Comparison of ENCODE assay signal across 8 mouse cellular contexts in genomic region chr9:100645026-100645940, GRCm38 (mm10). TPM values are rescaled to one million over a fixed set of nuclear protein-coding genes. Genes with fewer than 3 reads are reported as not detected.
DNase-seq lines count a peak whose midpoint lies in the region; ATAC-seq and TF ChIP-seq lines count a peak whose summit lies in the region.

No protein-coding gene starts in this region.

- peaks cover 18% of the 10 kb centered on the region for H3K4me1 ChIP-seq in lung, embryonic 15.5 days
- H3K4me1 ChIP-seq in embryonic fibroblast, embryonic 13.5 days (ENCODE audit: control insufficient read depth, insufficient read depth, low read length): no peaks in the 10 kb centered on the region
- peaks cover 19% of the 10 kb centered on the region for H3K4me1 ChIP-seq in limb, embryonic 10.5 days
- H3K4me1 ChIP-seq in neural tube, embryonic 15.5 days: peaks cover 24% of the 10 kb centered on the region

- no peak for ATAC-seq in lung, embryonic 15.5 days (ENCODE audit: borderline replicate concordance, extremely low read depth, low FRiP score, low TSS enrichment)
- ATAC-seq in neural tube, embryonic 15.5 days (ENCODE audit: low FRiP score): no peak

- TF ChIP-seq POLR2A in embryonic fibroblast, embryonic 13.5 days (IDR thresholded peaks at IDR 0.05; ENCODE audit: low read depth, low read length): no peak

- H3K4me2 ChIP-seq in lung, embryonic 15.5 days: peak overlapping the region; percentile 60
- H3K4me2 ChIP-seq in neural tube, embryonic 15.5 days: peak overlapping the region; percentile 60

- no peak overlapping the region for H3K9ac ChIP-seq in lung, embryonic 15.5 days
- H3K9ac ChIP-seq in neural tube, embryonic 15.5 days (replicated peaks): no peak overlapping the region

- H3K27ac ChIP-seq in lung, embryonic 15.5 days: no peak overlapping the region
- no peak overlapping the region for H3K27ac ChIP-seq in embryonic fibroblast, embryonic 13.5 days (ENCODE audit: insufficient read depth, low read length)
- H3K27ac ChIP-seq in limb, embryonic 10.5 days: peak overlapping the region; percentile 99; the same call in 1 of the 2 replicates
- peak overlapping the region; percentile 9; the same call in 1 of the 2 replicates for H3K27ac ChIP-seq in neural tube, embryonic 15.5 days (replicated peaks)

- no peak for DNase-seq in lung, postnatal 14 days
- DNase-seq in limb, embryonic 10.5 days (ENCODE audit: low spot score): no peak
- DNase-seq in layer of hippocampus, postnatal 25 days (ENCODE audit: extremely low spot score in 1 of 2, low spot score in 1 of 2): no peak
- DNase-seq in right cerebral cortex, postnatal 10 days (ENCODE audit: low spot score in 2 of 2): no peak
- no peak for DNase-seq in layer of hippocampus, adult 18-20 months (ENCODE audit: low spot score in 2 of 2)

- no peaks in the 10 kb centered on the region for H3K27me3 ChIP-seq in lung, embryonic 15.5 days
- H3K27me3 ChIP-seq in limb, embryonic 10.5 days (ENCODE audit: low read depth, poor library complexity, severe bottlenecking): no peaks in the 10 kb centered on the region
- no peaks in the 10 kb centered on the region for H3K27me3 ChIP-seq in neural tube, embryonic 15.5 days (replicated peaks)

- no peaks in the 10 kb centered on the region for H3K9me3 ChIP-seq in lung, embryonic 15.5 days
- no peaks in the 10 kb centered on the region for H3K9me3 ChIP-seq in limb, embryonic 10.5 days (replicated peaks)
- H3K9me3 ChIP-seq in neural tube, embryonic 15.5 days (replicated peaks): no peaks in the 10 kb centered on the region

- TF ChIP-seq CTCF in embryonic fibroblast, embryonic 13.5 days (IDR thresholded peaks at IDR 0.05; ENCODE audit: borderline replicate concordance, insufficient read depth, low read length): no peak

- 22% methylated on average over 8 of the region's 8 CpGs for WGBS in lung, embryonic 15.5 days
- WGBS in limb, embryonic 10.5 days: 51% methylated on average over 8 of the region's 8 CpGs
- whole genome bisulfite sequencing in neural tube, embryonic 15.5 days: 30% methylated on average over 8 of the region's 8 CpGs

- H3K36me3 ChIP-seq in lung, embryonic 15.5 days: no peaks in the 10 kb centered on the region
- H3K36me3 ChIP-seq in limb, embryonic 10.5 days: peaks cover 9% of the 10 kb centered on the region
- H3K36me3 ChIP-seq in neural tube, embryonic 15.5 days: no peaks in the 10 kb centered on the region

- H3K4me3 ChIP-seq in lung, embryonic 15.5 days: peak overlapping the region; percentile 74
- H3K4me3 ChIP-seq in embryonic fibroblast, embryonic 13.5 days (ENCODE audit: insufficient read depth, low read length): peak overlapping the region; percentile 10; the same call in 1 of the 2 replicates
- H3K4me3 ChIP-seq in limb, embryonic 10.5 days: peak overlapping the region; percentile 88
- H3K4me3 ChIP-seq in neural tube, embryonic 15.5 days (replicated peaks): peak overlapping the region; percentile 73

RNA-seq across cellular contexts. Expression of gene Stag1, which starts 47.7 kb away (rescaled TPM):
- polyA plus RNA-seq in lung, embryonic 15.5 days (2015; fragmentation: Nextera tagmentation; extraction: Ambion mirVana): 36.6 and 43.1 TPM in 2 replicates
- 31.4 and 40.2 TPM in 2 replicates for polyA plus RNA-seq in embryonic fibroblast, embryonic 13.5 days (2011; ENCODE audit: insufficient read length, low read depth, missing spikeins)
- polyA plus RNA-seq in limb, embryonic 10.5 days (2016; fragmentation: Nextera tagmentation; extraction: Ambion mirVana): 52.8 and 57.2 TPM in 2 replicates
- polyA plus RNA-seq in neural tube, embryonic 15.5 days (2015; fragmentation: Nextera tagmentation; extraction: Ambion mirVana): 26.4 and 28.1 TPM in 2 replicates
- 10 to 100 TPM; 49.5 to 50.4 TPM for total RNA-seq in layer of hippocampus, postnatal 25 days (2021)
- total RNA-seq in layer of hippocampus, adult 18-20 months (2021): 10 to 100 TPM; 64.9 to 68.0 TPM

Comparison
In these comparisons a context has a peak if more than half of its experiments do, and no peak if none do; other contexts are left out.
1. H3K27ac ChIP-seq: peak in limb, embryonic 10.5 days (single experiment) and neural tube, embryonic 15.5 days (single experiment); none in lung, embryonic 15.5 days (single experiment) and embryonic fibroblast, embryonic 13.5 days (single experiment).
2. H3K4me3 ChIP-seq: peak in every context shown above with its lines; median percentile 88 in limb, embryonic 10.5 days; 74 in lung, embryonic 15.5 days; 73 in neural tube, embryonic 15.5 days; 10 in embryonic fibroblast, embryonic 13.5 days.